Comparison of ENCODE assay signal across 16 mouse cellular contexts in genomic region chr9:70266186-70266585, GRCm38 (mm10).
"Had no signal": no experiment of that assay in that cellular context is flagged by ENCODE, and none has a peak within 500 bp of the region (broad histone marks: within the 10 kb centered on the region; RNA-seq: fewer than 3 reads in every experiment).

No protein-coding gene starts in this region.

- DNase-seq: lung, adult 18-20 months; lung, embryonic 14.5 days; lung, postnatal 10 days; lung, postnatal 4 days; right cerebral cortex, postnatal 14 days; spleen, adult 18-20 months; thymus, adult 18-20 months; thymus, postnatal 14 days; thymus, postnatal 36 days had no signal

- H3K27me3 ChIP-seq: midbrain, embryonic 13.5 days; midbrain, embryonic 15.5 days; neural tube, embryonic 13.5 days; neural tube, embryonic 15.5 days had no signal

- H3K9ac ChIP-seq: liver, embryonic 14.5 days; lung, embryonic 14.5 days; midbrain, embryonic 13.5 days; midbrain, embryonic 15.5 days; neural tube, embryonic 13.5 days; neural tube, embryonic 15.5 days had no signal

- H3K27ac ChIP-seq: liver, embryonic 14.5 days; midbrain, embryonic 10.5 days; midbrain, embryonic 13.5 days; midbrain, embryonic 15.5 days; neural tube, embryonic 13.5 days; neural tube, embryonic 15.5 days had no signal

- H3K4me2 ChIP-seq: lung, embryonic 14.5 days; midbrain, embryonic 13.5 days; midbrain, embryonic 15.5 days; neural tube, embryonic 13.5 days; neural tube, embryonic 15.5 days had no signal

- H3K4me3 ChIP-seq: midbrain, embryonic 10.5 days; midbrain, embryonic 13.5 days; midbrain, embryonic 15.5 days; myocyte; neural tube, embryonic 13.5 days; neural tube, embryonic 15.5 days had no signal

- H3K9me3 ChIP-seq: midbrain, embryonic 10.5 days; midbrain, embryonic 13.5 days; midbrain, embryonic 15.5 days; neural tube, embryonic 13.5 days; neural tube, embryonic 15.5 days had no signal

- H3K36me3 ChIP-seq: midbrain, embryonic 10.5 days; midbrain, embryonic 13.5 days; midbrain, embryonic 15.5 days; neural tube, embryonic 13.5 days; neural tube, embryonic 15.5 days had no signal

- ATAC-seq: midbrain, embryonic 13.5 days; midbrain, embryonic 15.5 days had no signal
